Mouse (Mus musculus): Measurements from ENCODE around the gene Cep131.
A peak's percentile ranks its signal among the peaks of the same experiment; 100 is the strongest.

DNA sequence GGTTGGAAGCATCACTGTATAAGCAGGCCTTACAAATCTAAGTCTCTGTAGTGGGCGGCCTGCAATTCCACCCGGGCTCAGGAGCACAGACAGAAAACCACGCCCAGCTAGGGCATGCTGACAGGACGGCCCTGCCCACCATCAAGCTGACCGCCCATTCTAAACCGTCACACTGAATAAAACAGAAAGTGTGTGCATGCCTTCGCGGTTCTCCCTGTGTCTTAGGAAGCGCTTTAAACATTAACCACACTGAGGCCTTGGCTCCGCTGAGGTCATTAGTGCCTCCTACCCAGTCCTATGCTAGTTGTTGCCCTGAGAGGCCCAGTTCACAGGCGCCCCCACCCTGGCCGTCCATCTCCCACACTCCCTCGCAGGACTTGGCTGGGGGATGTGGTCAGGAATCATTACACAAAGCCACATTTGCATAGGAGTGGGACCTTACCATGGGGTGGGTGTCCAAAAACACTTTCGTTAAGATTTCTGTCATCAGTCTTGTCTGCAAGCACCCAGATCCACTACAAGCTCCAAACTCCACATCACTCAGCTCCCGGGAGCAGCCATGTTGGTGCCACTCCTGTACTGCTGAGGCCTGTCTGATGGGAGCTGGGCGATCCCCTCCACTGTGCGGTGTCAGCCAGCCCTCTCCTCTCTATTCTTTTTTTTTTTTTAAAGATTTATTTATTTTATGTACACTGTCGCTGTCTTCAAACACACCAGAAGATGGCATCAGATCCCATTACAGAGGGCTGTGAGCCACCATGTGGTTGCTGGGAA is 58.1 kb downstream of the Cep131 start:
- TF ChIP-seq CTCF (conservative IDR thresholded peaks at IDR 0.05 in 1 of 2, IDR thresholded peaks at IDR 0.05 in 1 of 2; ENCODE audit: low read depth in 2 of 2, low read length in 2 of 2) (peak in 1 of 2 experiments; percentile 22; a peak in 2 of 4 replicates), POLR2AphosphoS2 (IDR thresholded peaks at IDR 0.05; ENCODE audit: low read depth, low read length) (no peak), E2F4 (IDR thresholded peaks at IDR 0.05; ENCODE audit: insufficient replicate concordance, low read depth, low read length) (no peak), GABPA (IDR thresholded peaks at IDR 0.05; ENCODE audit: insufficient replicate concordance, low read depth, low read length) (no peak), MAFK (IDR thresholded peaks at IDR 0.05; ENCODE audit: insufficient replicate concordance, low read length) (no peak), POLR2A (IDR thresholded peaks at IDR 0.05; ENCODE audit: low read depth, low read length) (no peak), USF2 (conservative IDR thresholded peaks at IDR 0.05; ENCODE audit: low read depth, low read length) (no peak), EP300 (IDR thresholded peaks at IDR 0.05; ENCODE audit: low read length) (no peak), USF1 (IDR thresholded peaks at IDR 0.05; ENCODE audit: low read depth, low read length) (no peak), RCOR1 (conservative IDR thresholded peaks at IDR 0.05; ENCODE audit: low read depth, low read length) (no peak), MAX (IDR thresholded peaks at IDR 0.05; ENCODE audit: low read length) (no peak)

Measured in CH12.LX (cell line).